Mouse (Mus musculus) fibroblast of lung, adult 2 months (primary cell): Measurements from ENCODE around the gene Mxd1.

Experiments used
- DNase-seq: peaks from one replicate; pipeline ENCODE4 v3.0.0-alpha.2; 2011; ENCODE audit warnings: low read depth

Gene Mxd1

DNA sequence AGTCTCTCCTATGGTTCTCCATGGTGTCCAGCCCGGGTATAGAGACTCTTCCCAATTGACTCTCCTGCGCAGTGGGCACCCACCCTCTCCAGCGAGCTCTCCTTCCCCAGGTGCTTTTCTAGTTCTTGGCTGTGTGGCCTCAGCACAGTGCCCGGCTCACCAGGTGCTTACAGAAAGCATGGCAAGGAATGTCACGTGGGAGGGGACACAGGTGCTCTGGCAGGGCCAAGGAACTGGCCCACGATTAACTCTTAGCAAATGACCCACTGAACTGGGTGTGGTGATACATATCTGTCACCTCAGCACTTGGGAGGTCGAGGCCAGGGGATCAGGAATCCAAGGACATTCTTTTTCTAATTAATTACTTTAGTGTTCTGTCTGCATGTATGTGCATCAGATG lies 22.8 kb downstream of the Mxd1 start:
- DNase-seq = no peak

DNA sequence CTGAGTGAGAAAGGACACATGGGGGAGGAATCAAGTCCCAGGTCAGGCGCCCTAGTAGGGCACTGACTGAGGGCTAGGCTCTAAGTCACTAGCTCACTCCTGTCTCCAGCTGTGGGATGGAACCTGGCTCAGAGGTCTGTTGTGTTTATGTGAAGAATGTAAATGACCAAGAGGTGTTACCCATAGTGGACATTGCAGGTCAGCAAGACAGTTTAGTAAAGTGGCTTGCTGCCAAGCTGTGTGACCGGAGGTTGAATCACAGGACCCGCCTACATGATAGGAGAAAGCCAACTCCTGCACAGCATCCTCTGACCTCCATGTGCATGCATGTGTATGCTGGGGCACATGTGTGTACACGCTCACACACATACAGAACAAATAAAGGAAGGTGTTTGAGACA lies 23.4 kb downstream of the Mxd1 start:
- DNase-seq = no peak

- no peak for DNase-seq
Measured at GRCm38 (mm10) chr6:86644775-86645400, 24.1 kb downstream of the Mxd1 start.

- DNase-seq = no peak
Measured at GRCm38 (mm10) chr6:86641716-86642115, 27.2 kb downstream of the Mxd1 start.

DNA sequence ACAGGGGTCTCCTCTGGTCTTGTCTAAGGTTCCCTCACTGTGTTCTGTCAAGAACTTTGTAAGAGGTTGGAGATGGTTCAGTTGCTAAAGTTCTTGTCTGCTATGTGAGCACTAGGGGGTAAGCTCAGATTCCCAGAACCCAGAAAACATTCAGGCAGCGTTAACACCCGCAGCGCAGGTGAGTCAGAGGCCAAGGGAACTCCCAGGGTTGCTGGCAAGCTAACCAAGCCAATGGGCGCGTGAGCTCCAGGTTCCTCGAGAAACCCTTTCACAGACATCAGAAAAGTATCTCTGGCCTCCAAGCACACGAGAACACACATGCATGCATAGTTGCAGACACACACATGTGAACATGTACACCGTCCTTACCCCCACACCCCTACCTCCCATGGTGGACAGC lies 28.2 kb downstream of the Mxd1 start:
- DNase-seq = peak; percentile 31

- DNase-seq = no peak
Measured at GRCm38 (mm10) chr6:86640161-86640560, 28.8 kb downstream of the Mxd1 start.

DNA sequence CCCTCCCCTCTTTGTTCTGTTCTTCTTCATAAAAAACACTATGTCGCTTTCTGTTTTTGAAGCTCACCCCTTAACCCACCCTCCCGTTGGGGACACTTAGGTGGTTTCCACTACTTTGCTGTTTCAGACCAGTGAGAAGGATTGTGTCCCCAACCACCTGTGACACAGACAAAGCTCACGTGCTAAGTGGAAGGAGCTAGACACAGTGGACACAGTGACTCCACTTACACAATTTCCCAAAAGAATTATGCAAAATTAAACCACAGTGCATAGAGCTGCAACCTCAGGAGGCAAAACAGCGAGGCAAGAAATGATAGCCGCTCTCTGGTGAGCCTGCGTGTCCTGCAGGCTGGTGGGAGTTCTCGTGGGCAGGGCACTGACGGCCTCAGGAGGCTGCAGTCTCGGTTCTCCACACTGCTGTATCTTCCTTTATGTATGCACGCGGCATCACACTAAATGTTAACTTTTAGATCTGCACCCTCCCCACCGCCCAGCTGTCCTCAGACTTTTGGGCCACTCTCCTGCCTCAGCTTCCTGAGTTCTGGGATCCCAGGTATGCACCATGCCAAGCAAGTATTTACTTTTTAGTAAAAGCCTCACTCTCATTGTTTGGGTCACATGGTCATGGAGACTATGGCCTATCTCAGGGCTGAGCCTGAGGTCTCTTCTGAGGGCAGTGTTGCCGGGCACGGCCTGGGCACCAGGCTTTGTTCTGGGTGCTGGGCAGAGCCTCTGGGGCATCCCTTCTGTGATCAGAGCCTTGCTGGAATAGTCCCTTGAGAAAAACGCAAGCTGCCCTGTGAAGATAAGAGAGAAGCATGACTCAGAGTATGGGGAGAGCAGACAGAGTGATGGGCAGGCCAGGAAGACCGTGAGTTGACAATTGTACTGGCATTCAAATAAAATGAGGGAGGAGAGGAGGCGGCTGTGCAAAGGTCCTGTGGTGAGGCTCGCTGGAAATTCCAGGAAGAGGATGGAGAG lies 29.5 kb downstream of the Mxd1 start:
- no peak for DNase-seq

GRCm38 (mm10) chr6:86638434-86638833 lies 30.5 kb downstream of the Mxd1 start:
- DNase-seq = no peak

DNA sequence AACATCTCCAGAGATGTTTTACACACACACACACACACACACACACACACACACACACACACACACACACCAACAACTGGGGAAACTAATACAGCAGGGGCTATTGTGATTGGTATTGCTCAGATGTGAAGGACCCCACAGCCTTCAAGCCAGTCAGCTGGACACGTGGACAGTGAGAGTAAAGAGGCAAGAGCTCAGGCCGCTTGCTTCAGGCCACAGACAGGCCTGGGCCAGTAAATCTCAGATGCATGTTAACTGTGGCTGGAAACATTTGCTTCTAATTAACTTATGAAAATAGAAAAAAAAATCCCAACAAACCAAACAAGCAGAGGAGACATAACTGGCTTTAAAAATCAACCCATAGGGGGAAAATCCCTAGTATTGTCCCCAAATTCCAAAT lies 31.1 kb downstream of the Mxd1 start:
- DNase-seq = peak; percentile 31

- DNase-seq = no peak
Measured at GRCm38 (mm10) chr6:86637171-86637835, 31.7 kb downstream of the Mxd1 start.

GRCm38 (mm10) chr6:86636495-86636894 lies 32.5 kb downstream of the Mxd1 start:
- DNase-seq = no peak

GRCm38 (mm10) chr6:86630141-86630540 lies 38.8 kb downstream of the Mxd1 start:
- DNase-seq = no peak

GRCm38 (mm10) chr6:86627946-86628345 lies 41.0 kb downstream of the Mxd1 start, which contains the start of gene Asprv1:
TSS of gene Asprv1 (plus strand) at chr6:86628164.
- DNase-seq = no peak

DNA sequence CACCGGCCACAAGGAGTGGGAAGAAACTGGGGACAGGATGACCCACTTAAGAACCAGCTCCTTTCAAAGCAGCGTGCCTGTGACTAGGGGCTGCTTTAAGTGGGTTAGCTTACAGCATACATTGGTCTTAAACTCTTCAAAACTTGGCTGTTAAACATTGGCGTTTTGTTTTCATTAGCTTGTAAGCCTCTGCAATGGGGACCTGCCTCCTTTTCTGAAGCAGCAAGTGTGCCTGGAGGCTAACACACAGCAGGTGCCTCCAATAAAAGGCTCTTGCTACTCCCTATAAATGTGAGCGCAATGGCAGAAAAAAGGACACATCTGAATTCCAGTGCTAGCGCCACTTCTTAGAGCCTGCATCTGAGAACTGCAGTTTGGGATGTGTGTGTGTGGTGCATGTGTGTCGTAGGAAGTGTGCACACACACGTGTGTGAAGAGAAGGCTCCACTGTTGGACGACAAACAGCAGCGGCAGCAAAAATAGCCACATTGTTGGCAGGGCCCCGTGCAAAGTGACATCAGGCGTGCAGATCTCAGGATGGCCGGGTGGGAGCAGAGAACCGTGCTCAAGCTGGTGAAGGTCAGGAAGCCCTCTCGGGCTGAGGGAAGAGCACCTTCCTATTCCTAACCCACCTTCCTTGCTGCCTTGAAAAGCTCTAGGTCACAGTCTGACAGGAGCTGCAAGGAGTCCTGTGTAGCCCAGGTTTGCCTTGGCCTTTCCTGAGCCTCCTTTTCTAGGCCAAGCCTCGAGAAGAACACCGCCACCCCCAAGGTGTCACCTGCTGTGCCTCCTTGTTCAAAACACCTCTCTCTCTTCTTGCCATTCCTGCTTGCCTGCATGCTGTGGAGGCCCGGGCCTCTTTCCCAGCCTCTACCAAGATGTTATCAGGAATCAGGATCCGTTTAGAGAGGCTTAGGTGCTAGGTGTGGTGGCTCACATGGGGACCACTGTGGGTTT lies 44.6 kb downstream of the Mxd1 start:
- no peak for DNase-seq

DNA sequence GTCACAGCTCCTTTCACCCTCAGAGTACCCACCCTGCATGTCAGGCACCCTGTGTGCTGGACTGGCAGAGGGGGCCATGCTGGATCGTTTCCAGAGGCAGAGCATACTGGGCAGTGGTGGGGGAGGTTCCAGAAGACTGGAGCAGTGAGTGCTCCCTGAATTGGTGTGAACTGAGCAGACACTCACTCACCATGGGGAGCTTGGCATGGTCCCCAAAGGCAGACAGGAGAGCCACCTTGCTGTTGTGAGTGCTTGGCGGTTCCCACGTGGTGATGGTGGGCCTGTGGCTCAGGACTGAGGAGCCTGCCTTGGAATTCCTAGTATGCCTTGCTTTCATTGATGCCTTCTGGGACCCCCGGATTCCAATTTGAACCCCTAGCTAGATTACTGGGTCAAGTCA lies 45.8 kb downstream of the Mxd1 start:
- no peak for DNase-seq

DNA sequence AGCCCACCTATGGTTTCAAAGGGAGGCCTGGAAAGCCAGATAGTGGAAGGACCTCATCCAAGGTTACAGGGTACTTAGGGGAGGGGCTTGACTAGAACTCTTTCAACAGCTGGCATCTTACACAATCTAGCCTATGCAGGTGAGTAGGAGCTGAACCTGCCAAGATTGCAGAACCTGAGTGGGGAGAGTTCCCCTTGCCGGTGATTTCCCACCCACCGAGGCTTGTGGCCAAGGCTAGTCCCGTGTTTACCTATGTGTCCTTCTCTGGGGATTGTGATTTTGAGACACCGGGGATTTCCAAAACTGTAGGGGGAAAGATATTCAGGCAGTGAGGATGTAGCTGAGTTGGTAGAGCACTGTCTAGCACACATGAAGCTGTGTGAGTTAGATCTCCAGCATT lies 53.7 kb downstream of the Mxd1 start:
- DNase-seq = no peak

DNA sequence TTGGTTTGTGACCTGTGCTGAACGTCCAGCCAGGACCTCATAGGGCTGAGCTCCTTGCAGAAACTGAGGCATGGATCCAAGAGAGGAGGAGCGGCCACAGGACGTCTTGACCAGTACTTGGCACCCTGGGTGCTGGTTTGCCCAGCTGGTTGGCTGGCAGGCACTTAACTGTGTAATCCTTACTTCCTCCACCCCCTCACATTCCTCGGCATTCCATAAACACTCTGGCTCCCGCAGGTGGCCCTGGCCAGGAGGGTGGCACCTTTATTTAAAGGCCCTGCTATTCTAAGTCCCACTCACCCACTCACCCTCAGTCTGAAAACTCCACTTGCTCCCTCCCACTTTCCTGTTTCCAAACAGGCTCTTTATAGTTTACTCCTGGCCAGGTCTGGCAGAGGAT lies 58.2 kb downstream of the Mxd1 start:
- DNase-seq = peak; percentile 43

- DNase-seq = no peak
Measured at GRCm38 (mm10) chr6:86609235-86609634, 59.7 kb downstream of the Mxd1 start.

GRCm38 (mm10) chr6:86607471-86607870 lies 61.5 kb downstream of the Mxd1 start:
- DNase-seq = no peak

- DNase-seq = no peak
Measured at GRCm38 (mm10) chr6:86606289-86606688, 62.7 kb downstream of the Mxd1 start.

- no peak for DNase-seq
Measured at GRCm38 (mm10) chr6:86605260-86605659, 63.7 kb downstream of the Mxd1 start.
